In the genomic region with DNA sequence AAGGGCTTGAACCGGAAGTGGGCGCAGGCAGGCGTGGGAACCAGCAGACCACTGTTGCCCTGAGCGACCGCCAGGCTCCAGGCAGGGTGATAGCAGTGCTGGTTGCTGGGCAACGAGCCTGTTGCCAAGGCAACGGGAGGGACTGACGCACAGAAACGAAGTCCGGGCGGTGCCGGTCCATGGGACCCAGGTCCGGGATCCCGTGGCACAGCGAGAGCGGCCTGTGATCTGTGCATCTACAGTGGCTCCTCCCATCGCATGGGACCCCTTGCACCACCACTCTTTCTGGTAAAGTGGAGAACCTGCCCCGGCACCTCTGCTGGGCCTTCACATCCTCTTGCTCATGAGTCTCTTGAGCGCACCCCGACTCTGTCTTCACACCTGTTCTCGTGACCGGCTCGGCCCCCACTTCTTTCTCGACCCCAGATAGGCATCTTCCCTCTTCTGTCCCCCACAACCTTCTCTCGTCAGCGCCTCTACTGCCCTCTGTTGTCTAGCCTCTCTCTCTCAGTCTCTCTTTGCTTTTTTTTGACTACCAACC, we compare ENCODE assay signal across 8 mouse cellular contexts. TPM values are rescaled to one million over a fixed set of nuclear protein-coding genes. Genes with fewer than 3 reads are reported as not detected.
DNase-seq lines count a peak whose midpoint lies in the region; ATAC-seq and TF ChIP-seq lines count a peak whose summit lies in the region.

No protein-coding gene starts in this region.

- no peak overlapping the region for H3K9ac ChIP-seq in intestine, embryonic 16.5 days (ENCODE audit: low read depth, low read length)

- H3K27me3 ChIP-seq in intestine, embryonic 16.5 days (replicated peaks; ENCODE audit: control insufficient read depth, insufficient read depth, low read length): 0 out of 2 replicates have a peak, but pooled peaks cover 5% of the 10 kb centered on the region

- peak; percentile 49 to 51 for DNase-seq in adrenal gland, adult 18-20 months (ENCODE audit: low spot score in 2 of 2)
- DNase-seq in heart, adult 11 months: peak; percentile 96
- DNase-seq in left cerebral cortex, postnatal 10 days (ENCODE audit: extremely low spot score in 1 of 2, low spot score in 2 of 2): peak; percentile 96
- DNase-seq in right cerebral cortex, postnatal 36 days (ENCODE audit: low spot score in 2 of 2): peak; percentile 96 to 97
- no peak for DNase-seq in thymus, postnatal 10 days (ENCODE audit: low spot score in 2 of 2)

- intact Hi-C loops in left cerebral cortex, postnatal 10 days (cut with DNase I): no loop called here

- peaks cover 3% of the 10 kb centered on the region for H3K4me1 ChIP-seq in cortical plate, adult 2 months (ENCODE audit: control insufficient read depth, insufficient read depth, low read length)
- H3K4me1 ChIP-seq in intestine, embryonic 16.5 days (ENCODE audit: control insufficient read depth, insufficient read depth, low read length): peaks cover 6% of the 10 kb centered on the region

- WGBS in intestine, embryonic 16.5 days: 2% methylated on average over 26 of the region's 26 CpGs

- peak overlapping the region; percentile 67 for H3K4me2 ChIP-seq in intestine, embryonic 16.5 days (ENCODE audit: low read depth, low read length)

- H3K27ac ChIP-seq in cortical plate, adult 2 months (ENCODE audit: insufficient read depth, low read length): peak overlapping the region; percentile 93
- H3K27ac ChIP-seq in intestine, embryonic 16.5 days (ENCODE audit: low read length): no peak overlapping the region

- no peaks in the 10 kb centered on the region for H3K9me3 ChIP-seq in intestine, embryonic 16.5 days (ENCODE audit: control insufficient read depth, low read length)

- peak; percentile 70; the same call in 1 of the 2 replicates for TF ChIP-seq POLR2A in cortical plate, adult 2 months (IDR thresholded peaks at IDR 0.05; ENCODE audit: extremely low read depth, insufficient read depth, low read length)

- H3K4me3 ChIP-seq in cortical plate, adult 2 months (ENCODE audit: insufficient read depth, low read length): peak overlapping the region; percentile 62
- peak overlapping the region; percentile 41 for H3K4me3 ChIP-seq in intestine, embryonic 16.5 days (ENCODE audit: low read length)

- no peaks in the 10 kb centered on the region for H3K36me3 ChIP-seq in intestine, embryonic 16.5 days (ENCODE audit: control insufficient read depth, insufficient read depth, low read length)

- no peak for TF ChIP-seq CTCF in cortical plate, adult 2 months (IDR thresholded peaks at IDR 0.05; ENCODE audit: extremely low read depth, insufficient read depth, low read length)

- peak; percentile 71 for ATAC-seq in intestine, embryonic 16.5 days
- ATAC-seq in megakaryocyte progenitor cell, adult 5-6 weeks (replicated peaks; ENCODE audit: poor library complexity): peak; percentile 56

RNA-seq across cellular contexts. Expression of a gene that starts 0.7 kb away (rescaled TPM):
- 1 to 10 TPM; 7.0 to 7.5 TPM for total RNA-seq in adrenal gland, adult 18-20 months (2021)
- polyA plus RNA-seq in cortical plate, adult 2 months (2012; rRNA removed): 218 and 229 TPM in 2 replicates
- 5.9 and 6.8 TPM in 2 replicates for polyA plus RNA-seq in intestine, embryonic 16.5 days (2015; fragmentation: Nextera tagmentation; extraction: Ambion mirVana)
- 100 to 1,000 TPM; 251 to 253 TPM for total RNA-seq in left cerebral cortex, postnatal 10 days (2021)
- total RNA-seq in megakaryocyte progenitor cell, adult 5-6 weeks (2015): not detected in 2 replicates
- not detected in 2 replicates for total RNA-seq in megakaryocyte progenitor cell, adult 5-6 weeks (2017)

RNA-seq across cellular contexts. Expression of a gene that starts 14.4 kb away (rescaled TPM):
- 1 to 10 TPM in 1 of 2 experiments, under 1 TPM in 1; 0.51 to 1.2 TPM for total RNA-seq in adrenal gland, adult 18-20 months (2021)
- polyA plus RNA-seq in cortical plate, adult 2 months (2012; rRNA removed): 1.0 and 1.3 TPM in 2 replicates
- polyA plus RNA-seq in intestine, embryonic 16.5 days (2015; fragmentation: Nextera tagmentation; extraction: Ambion mirVana): 1.1 and 1.3 TPM in 2 replicates
- under 1 TPM; 0.51 to 0.69 TPM for total RNA-seq in left cerebral cortex, postnatal 10 days (2021)
- total RNA-seq in megakaryocyte progenitor cell, adult 5-6 weeks (2015): 0.59 and 0.95 TPM in 2 replicates
- total RNA-seq in megakaryocyte progenitor cell, adult 5-6 weeks (2017): 1.3 and 1.4 TPM in 2 replicates

RNA-seq across cellular contexts. Expression of a gene that starts 22.6 kb away (rescaled TPM):
- total RNA-seq in adrenal gland, adult 18-20 months (2021): under 1 TPM in 1 of 2 experiments, not detected in 1; 0.66 TPM
- polyA plus RNA-seq in cortical plate, adult 2 months (2012; rRNA removed): 1.3 and 1.9 TPM in 2 replicates
- 1.6 TPM in 2 replicates for polyA plus RNA-seq in intestine, embryonic 16.5 days (2015; fragmentation: Nextera tagmentation; extraction: Ambion mirVana)
- total RNA-seq in left cerebral cortex, postnatal 10 days (2021): not detected
- 4.8 and 5.2 TPM in 2 replicates for total RNA-seq in megakaryocyte progenitor cell, adult 5-6 weeks (2015)
- total RNA-seq in megakaryocyte progenitor cell, adult 5-6 weeks (2017): 2.1 and 6.0 TPM in 2 replicates

RNA-seq across cellular contexts. Expression of a gene that starts 30.5 kb away (rescaled TPM):
- total RNA-seq in adrenal gland, adult 18-20 months (2021): 1 to 10 TPM in 1 of 2 experiments, under 1 TPM in 1; 0.50 to 1.4 TPM
- 9.6 and 10.1 TPM in 2 replicates for polyA plus RNA-seq in cortical plate, adult 2 months (2012; rRNA removed)
- 23.0 and 23.2 TPM in 2 replicates for polyA plus RNA-seq in intestine, embryonic 16.5 days (2015; fragmentation: Nextera tagmentation; extraction: Ambion mirVana)
- total RNA-seq in left cerebral cortex, postnatal 10 days (2021): 1 to 10 TPM; 2.0 to 3.1 TPM
- 5.6 and 8.0 TPM in 2 replicates for total RNA-seq in megakaryocyte progenitor cell, adult 5-6 weeks (2015)
- 16.5 and 17.4 TPM in 2 replicates for total RNA-seq in megakaryocyte progenitor cell, adult 5-6 weeks (2017)

RNA-seq across cellular contexts. Expression of a gene that starts 45.2 kb away (rescaled TPM):
- 10 to 100 TPM; 95.9 to 96.6 TPM for total RNA-seq in adrenal gland, adult 18-20 months (2021)
- polyA plus RNA-seq in cortical plate, adult 2 months (2012; rRNA removed): 105 and 107 TPM in 2 replicates
- 17.0 and 17.3 TPM in 2 replicates for polyA plus RNA-seq in intestine, embryonic 16.5 days (2015; fragmentation: Nextera tagmentation; extraction: Ambion mirVana)
- total RNA-seq in left cerebral cortex, postnatal 10 days (2021): 100 to 1,000 TPM; 114 to 123 TPM
- 85.6 and 97.7 TPM in 2 replicates for total RNA-seq in megakaryocyte progenitor cell, adult 5-6 weeks (2015)
- 106 and 112 TPM in 2 replicates for total RNA-seq in megakaryocyte progenitor cell, adult 5-6 weeks (2017)

Comparison
In these comparisons a context has a peak if more than half of its experiments do, and no peak if none do; other contexts are left out.
1. DNase-seq: peak in adrenal gland, adult 18-20 months (2 of 2), heart, adult 11 months (single experiment), left cerebral cortex, postnatal 10 days (2 of 2) and right cerebral cortex, postnatal 36 days (2 of 2); none in thymus, postnatal 10 days (0 of 2).
2. RNA of a gene that starts 0.7 kb away (total RNA-seq): 251 to 253 TPM in left cerebral cortex, postnatal 10 days; 7.0 to 7.5 TPM in adrenal gland, adult 18-20 months and not detected in megakaryocyte progenitor cell, adult 5-6 weeks; every median in the first group is over 10 times any median in the second.